Mouse (Mus musculus) Patski (cell line): ENCODE results near the gene Zmynd11. TPM values are rescaled to one million over a fixed set of nuclear protein-coding genes. Genes with fewer than 3 reads are reported as not detected.

ENCODE experiments used
- ATAC-seq: fragments of 100-300 bp; one replicate; pipeline ENCODE4 v1.8.0; 2021
- CTCF ChIA-PET: fragments of 350-600 bp; sonication (Branson Sonifier 250); formaldehyde crosslinking; loops from one replicate; lab custom pipeline; 2022; ENCODE audit warnings: inconsistent platforms; lab: Charles Lee
- POLR2A ChIA-PET: fragments of 350-600 bp; sonication (Branson Sonifier 250); formaldehyde crosslinking; loops from one replicate; lab custom pipeline; 2022; ENCODE audit warnings: antibody characterized with exemption, inconsistent platforms; lab: Charles Lee
- DNase-seq: peaks from one replicate; pipeline ENCODE4 v3.0.0-alpha.2; 2011; ENCODE audit warnings: low read depth, low spot score
- H3K27me3 ChIP-seq: fragments of 371-371 bp; one replicate; pipeline ENCODE4 v1.5.1; 2021
- CTCF ChIP-seq: fragments of 100-300 bp; IDR thresholded peaks from one replicate; pipeline ENCODE4 v1.5.1; 2021
- in situ Hi-C: fragments of 300-500 bp; cut with MboI; formaldehyde crosslinking; loops from 3 replicates; pipeline ENCODE4 v1.11.1; 2018; ENCODE audit warnings: low pct_unique_long_range_greater_than_20kb, mixed read lengths
- polyA plus RNA-seq: library from polyadenylated mRNA; unstranded; gene quantifications from one replicate; pipeline ENCODE4 v1.2.3, GENCODE M21; 2021

The Zmynd11 gene
- 108 TPM for polyA plus RNA-seq

GRCm38 (mm10) chr13:9764646-9765536, at the start of gene Zmynd11:
Zmynd11 (minus strand) TSS chr13:9765330.
- CTCF ChIA-PET, result interaction anchor here (1.3 kb wide), 1 partner anchor 60 kb away, joined by 3 read pairs; no protein-coding TSS in a partner anchor
- peak; percentile 41 for TF ChIP-seq CTCF
- POLR2A ChIA-PET, result interaction anchor here (0.6 kb wide), 1 partner anchor 83 kb away, joined by 3 read pairs; no protein-coding TSS in a partner anchor
- DNase-seq (no peak), ATAC-seq (peak; percentile 81)
- in situ Hi-C loops, result no loop called here
- no peaks in the 10 kb centered on the region for H3K27me3 ChIP-seq

GRCm38 (mm10) chr13:9795889-9796631, 30.9 kb upstream of the Zmynd11 start:
- ChIA-PET CTCF (no interaction called here), POLR2A (no interaction called here)
- no peak for TF ChIP-seq CTCF
- ATAC-seq (no peak), DNase-seq (no peak)
- H3K27me3 ChIP-seq, result peaks cover 4% of the 10 kb centered on the region
- in situ Hi-C loops, result no loop called here

GRCm38 (mm10) chr13:9786050-9786449, 20.9 kb upstream of the Zmynd11 start:
- DNase-seq (no peak), ATAC-seq (no peak)
- in situ Hi-C loops, result no loop called here
- no peak for TF ChIP-seq CTCF
- ChIA-PET CTCF (no interaction called here), POLR2A (no interaction called here)
- H3K27me3 ChIP-seq, result peaks cover 11% of the 10 kb centered on the region

- TF ChIP-seq CTCF, result no peak
- no peak for DNase-seq
- no peak for ATAC-seq
- in situ Hi-C loops, result no loop called here
- ChIA-PET CTCF (no interaction called here), POLR2A (no interaction called here)
- H3K27me3 ChIP-seq, result peaks cover 11% of the 10 kb centered on the region
Observed at GRCm38 (mm10) chr13:9783717-9784116, 18.6 kb upstream of the Zmynd11 start.

- no peak for TF ChIP-seq CTCF
- H3K27me3 ChIP-seq, result no peaks in the 10 kb centered on the region
- ChIA-PET CTCF (no interaction called here), POLR2A (no interaction called here)
- DNase-seq (no peak), ATAC-seq (no peak)
- in situ Hi-C loops, result no loop called here
Observed at GRCm38 (mm10) chr13:9775901-9776300, 10.8 kb upstream of the Zmynd11 start.

GRCm38 (mm10) chr13:9774077-9774476, 8.9 kb upstream of the Zmynd11 start:
- ChIA-PET CTCF (no interaction called here), POLR2A (no interaction called here)
- in situ Hi-C loops, result no loop called here
- no peaks in the 10 kb centered on the region for H3K27me3 ChIP-seq
- no peak for DNase-seq
- TF ChIP-seq CTCF, result no peak
- ATAC-seq, result no peak

GRCm38 (mm10) chr13:9767279-9767678, 2.1 kb upstream of the Zmynd11 start:
- in situ Hi-C loops, result no loop called here
- no peaks in the 10 kb centered on the region for H3K27me3 ChIP-seq
- peak; percentile 25 for ATAC-seq
- POLR2A ChIA-PET, result no interaction called here
- CTCF ChIA-PET, result interaction anchor here (0.7 to 1.5 kb wide), 4 partner anchors 10 to 206 kb away, joined by 3 to 6 read pairs (median 4); no protein-coding TSS in a partner anchor
- no peak for TF ChIP-seq CTCF
- no peak for DNase-seq

- POLR2A ChIA-PET, result no interaction called here
- ATAC-seq, result no peak
Observed at GRCm38 (mm10) chr13:9766497-9766896, 1.4 kb upstream of the Zmynd11 start.

GRCm38 (mm10) chr13:9765537-9765851, 364 bp upstream of the Zmynd11 start:
- no peak for DNase-seq
- H3K27me3 ChIP-seq, result no peaks in the 10 kb centered on the region

More at GRCm38 (mm10) chr13:9766497-9766896, 1.4 kb upstream of the Zmynd11 start:
- CTCF ChIA-PET, result interaction anchor here (1.3 to 1.5 kb wide), 2 partner anchors 10 to 61 kb away, joined by 3 to 6 read pairs; no protein-coding TSS in a partner anchor
- in situ Hi-C loops, result no loop called here
- no peak for DNase-seq
- no peak for TF ChIP-seq CTCF
- H3K27me3 ChIP-seq, result no peaks in the 10 kb centered on the region

GRCm38 (mm10) chr13:9763828-9764645, 1.1 kb downstream of the Zmynd11 start:
- no peak for DNase-seq
- peak; percentile 66 for ATAC-seq
- CTCF ChIA-PET, result no interaction called here
- no peak for TF ChIP-seq CTCF
- H3K27me3 ChIP-seq, result no peaks in the 10 kb centered on the region
- POLR2A ChIA-PET, result interaction anchor here (1.0 kb wide), 1 partner anchor 18 kb away, joined by 4 read pairs; no protein-coding TSS in a partner anchor
- in situ Hi-C loops, result no loop called here

More at GRCm38 (mm10) chr13:9765537-9765851, 364 bp upstream of the Zmynd11 start:
- TF ChIP-seq CTCF, result no peak
- in situ Hi-C loops, result no loop called here
- ATAC-seq, result no peak
- CTCF ChIA-PET, result interaction anchor here (1.3 kb wide), 1 partner anchor 60 kb away, joined by 3 read pairs; no protein-coding TSS in a partner anchor
- POLR2A ChIA-PET, result interaction anchor here (0.6 kb wide), 1 partner anchor 82 kb away, joined by 3 read pairs; no protein-coding TSS in a partner anchor
